Mouse (Mus musculus) urinary bladder, postnatal 25 days (tissue): ENCODE results near the gene Dusp28.

Source experiments
- DNase-seq: peaks from one replicate; pipeline ENCODE4 v3.0.0; 2022; ENCODE audit warnings: low spot score

Gene Dusp28

DNA sequence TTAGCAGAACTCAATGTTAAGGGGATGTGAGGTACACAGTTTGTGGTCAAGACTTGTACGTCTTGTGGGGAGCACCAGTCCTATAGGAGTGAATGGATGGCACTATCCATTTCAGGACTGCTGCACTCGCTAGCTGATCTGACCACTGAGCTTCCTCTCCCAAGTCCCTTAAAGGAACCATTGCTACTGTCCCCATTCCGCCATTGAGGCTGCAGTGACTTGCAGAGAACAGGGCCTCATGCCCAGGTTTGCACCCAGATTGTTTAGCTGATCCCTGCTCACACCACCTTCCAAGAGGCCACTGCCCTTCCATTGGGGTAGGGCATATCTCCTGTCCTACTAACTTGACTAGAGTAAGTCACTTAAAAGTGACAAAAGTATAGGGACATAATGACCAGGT, 1.9 kb downstream of the Dusp28 start:
- DNase-seq: no peak

DNA sequence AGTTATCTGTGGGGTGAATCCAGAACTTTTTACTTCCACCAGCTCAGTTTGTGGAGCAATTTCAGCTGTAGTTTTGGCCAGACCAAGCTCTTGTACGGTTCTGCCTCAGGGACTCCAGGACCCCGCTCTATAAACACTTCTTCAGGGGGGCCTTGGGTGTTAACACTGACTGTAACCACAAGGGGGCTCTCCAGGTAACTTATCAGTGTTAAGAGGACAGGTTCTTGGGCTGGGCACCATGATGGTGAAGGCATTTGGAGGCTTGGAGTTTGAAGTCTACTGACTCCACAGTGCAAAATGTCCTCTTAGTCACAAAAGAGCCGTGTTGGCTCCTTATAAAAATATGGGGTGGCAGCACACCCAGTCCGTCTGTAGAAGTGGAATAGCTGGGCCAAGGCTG, 2.3 kb downstream of the Dusp28 start:
- no peak for DNase-seq

DNA sequence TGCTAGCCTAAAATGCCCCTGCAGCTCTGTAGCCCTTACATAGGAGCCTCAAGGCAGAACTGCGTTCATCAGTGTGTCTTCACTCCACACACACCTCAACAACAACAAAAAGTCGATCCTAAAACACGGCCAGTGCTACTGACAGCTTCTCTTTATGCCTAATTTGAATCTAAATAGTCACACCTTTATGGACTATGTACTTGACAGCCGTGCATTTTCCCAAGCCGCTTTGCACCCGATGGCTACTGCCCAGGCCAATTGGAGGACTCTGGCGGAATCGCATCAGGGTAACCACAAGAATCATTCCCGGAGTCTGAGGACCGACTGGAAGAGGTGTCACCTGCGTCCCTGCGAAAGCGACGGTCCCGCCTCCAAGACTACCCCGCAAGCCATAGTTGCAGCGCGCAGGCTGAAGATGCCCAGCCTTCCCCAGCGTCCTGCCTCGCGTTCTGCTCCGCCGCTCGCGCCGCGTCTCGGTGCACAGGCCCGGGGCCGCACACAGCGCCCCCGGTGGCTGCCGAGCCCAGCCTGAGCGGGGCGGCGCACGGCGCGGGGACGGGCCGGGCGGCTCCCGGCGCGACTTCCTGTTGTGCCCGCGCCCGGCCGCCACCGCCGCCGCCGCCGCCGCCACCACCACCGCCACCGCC, 3.6 kb downstream of the Dusp28 start, which contains the start of gene Rnpepl1:
Gene Rnpepl1 (plus strand): TSS at position 545 of the 647 bp plus-strand sequence.
- peak; percentile 73 for DNase-seq

DNA sequence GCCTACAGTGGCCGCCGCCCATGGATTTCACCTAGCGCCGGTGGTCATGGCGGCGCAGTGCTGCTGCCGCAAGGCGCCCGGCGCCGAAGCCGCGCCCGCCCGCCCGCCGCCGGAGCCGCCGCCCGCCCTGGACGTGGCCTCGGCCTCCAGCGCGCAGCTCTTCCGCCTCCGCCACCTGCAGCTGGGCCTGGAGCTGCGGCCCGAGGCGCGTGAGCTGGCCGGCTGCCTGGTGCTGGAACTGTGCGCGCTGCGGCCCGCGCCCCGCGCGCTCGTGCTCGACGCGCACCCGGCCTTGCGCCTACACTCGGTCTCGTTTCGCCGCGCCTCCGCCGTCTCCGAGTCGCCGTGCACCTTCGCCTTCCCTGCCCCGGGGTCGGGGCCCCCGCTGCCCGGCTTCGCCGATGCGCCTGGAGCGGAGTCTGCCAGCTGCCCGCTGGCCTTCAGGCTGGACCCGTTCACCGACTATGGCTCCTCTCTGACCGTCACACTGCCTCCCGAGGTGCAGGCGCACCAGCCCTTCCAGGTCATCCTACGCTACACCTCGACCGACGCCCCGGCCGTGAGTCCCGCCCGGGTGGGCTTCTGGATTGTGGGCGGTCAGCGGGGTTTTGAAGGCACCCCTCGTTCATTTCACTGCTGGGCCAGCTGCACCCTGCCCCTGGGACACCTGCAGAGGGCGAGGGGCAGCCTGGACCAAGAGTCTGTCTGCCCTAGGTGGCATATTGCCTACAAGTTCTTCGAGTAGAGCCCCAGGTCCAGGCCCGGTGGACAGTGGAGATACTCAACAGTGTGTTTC, 4.3 kb downstream of the Dusp28 start:
- DNase-seq: peak; percentile 46

DNA sequence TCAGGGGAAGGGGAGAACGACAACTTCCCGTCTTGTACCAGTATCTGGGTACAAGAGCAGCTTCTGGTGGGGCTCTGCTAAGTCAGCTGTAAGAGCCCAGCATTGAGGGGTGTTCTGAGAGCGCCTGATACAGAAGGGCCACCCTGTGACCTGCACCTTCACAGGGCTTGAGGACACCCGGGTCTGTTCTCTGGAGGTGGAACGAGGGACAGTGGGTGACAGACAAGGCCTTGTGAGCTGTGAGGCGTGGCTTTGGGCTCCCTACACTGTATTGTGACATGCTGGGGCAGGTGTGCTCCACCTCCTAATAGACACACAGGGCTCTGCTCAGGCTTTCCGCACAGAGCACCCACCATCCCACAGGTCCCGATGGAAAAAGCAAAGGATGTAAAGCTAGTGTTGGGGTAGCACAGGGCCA, 4.9 kb downstream of the Dusp28 start:
- DNase-seq: no peak

DNA sequence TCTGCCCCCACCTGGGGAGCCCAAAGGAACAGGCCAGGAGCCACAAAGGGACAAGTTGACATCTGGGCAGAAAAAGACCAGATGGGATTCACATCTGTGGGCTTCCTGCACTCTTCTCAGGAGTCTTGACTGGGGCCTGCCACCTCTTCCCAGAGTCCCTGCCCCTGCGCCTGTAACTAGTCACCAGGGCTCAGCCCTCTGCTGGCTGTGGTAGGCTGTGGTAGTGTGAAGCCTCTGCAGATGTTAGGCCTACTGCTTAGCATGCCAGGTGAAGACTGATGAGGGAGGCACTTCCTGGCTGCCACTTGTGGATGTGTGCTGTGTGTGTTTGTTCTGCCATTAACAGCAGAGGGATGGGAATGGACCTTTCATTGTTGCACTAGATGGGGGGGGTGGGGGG, 5.5 kb downstream of the Dusp28 start:
- DNase-seq: no peak

DNA sequence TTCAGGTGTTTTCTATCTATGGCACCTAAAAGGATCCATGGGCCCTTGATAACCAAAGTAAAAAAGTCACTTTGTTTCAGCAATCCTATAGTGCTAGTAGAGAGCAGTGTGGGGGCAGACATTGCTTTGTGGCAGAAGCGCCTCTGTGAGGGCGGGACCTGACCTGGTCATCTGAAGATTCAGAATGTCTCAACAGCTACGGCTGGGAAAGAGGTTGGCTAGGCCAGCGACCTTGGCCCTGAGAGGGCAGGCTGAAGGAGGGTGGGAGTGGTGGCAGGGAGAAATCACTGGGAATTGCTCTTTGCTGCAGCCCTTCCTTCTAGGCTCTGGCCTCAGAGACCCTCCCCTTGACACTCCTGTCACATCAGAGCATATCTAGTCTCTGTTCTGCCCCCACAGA, 7.5 kb downstream of the Dusp28 start:
- no peak for DNase-seq

DNA sequence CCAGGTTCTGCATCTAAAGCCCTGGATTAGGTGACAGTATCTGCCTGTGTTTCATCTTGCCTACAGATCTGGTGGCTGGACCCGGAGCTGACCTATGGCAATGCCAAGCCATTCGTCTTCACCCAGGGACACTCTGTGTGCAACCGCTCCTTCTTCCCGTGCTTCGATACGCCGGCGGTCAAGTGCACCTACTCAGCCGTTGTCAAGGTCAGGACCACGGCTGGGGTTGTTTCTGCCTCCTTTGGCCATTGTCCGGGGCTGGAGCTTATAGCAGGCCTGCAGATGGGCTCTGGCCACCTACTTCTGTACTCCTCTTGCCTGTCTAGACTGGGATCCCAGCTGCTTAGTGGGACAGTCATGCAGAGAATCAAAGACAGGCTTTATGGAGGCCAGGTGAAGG, 8.2 kb downstream of the Dusp28 start:
- DNase-seq: no peak

DNA sequence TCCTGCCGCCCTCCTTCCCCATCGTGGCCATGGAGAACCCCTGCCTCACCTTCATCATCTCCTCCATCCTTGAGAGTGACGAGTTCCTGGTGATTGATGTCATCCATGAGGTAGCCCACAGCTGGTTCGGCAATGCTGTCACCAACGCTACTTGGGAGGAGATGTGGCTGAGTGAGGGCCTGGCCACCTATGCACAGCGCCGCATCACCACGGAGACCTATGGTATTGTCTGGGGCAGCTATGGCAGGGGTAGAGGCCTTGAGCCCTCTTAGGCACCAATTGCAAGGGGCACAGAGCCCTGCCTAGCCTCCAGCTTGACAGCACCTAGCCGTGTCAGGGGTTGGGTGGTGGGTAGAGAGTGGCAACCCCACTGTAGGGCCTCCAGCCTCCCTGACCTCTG, 9.9 kb downstream of the Dusp28 start:
- no peak for DNase-seq

DNA sequence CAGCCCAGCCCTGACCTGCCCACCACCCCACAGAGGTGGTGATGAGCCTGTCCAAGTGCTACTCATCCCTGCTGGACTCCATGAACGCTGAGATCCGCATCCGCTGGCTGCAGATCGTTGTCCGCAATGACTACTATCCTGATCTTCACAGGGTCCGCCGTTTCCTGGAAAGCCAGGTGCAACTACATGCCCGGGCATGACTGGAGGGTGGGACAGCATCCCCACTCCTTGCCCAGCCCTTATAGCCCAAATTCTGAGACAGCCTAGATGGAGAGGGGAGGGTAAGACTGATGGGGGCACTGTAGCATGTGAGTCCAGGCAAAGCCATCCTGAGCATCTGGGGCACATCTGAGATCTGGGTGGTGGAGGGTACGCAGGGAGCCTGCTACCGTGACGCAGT, 12.4 kb downstream of the Dusp28 start:
- DNase-seq: no peak

DNA sequence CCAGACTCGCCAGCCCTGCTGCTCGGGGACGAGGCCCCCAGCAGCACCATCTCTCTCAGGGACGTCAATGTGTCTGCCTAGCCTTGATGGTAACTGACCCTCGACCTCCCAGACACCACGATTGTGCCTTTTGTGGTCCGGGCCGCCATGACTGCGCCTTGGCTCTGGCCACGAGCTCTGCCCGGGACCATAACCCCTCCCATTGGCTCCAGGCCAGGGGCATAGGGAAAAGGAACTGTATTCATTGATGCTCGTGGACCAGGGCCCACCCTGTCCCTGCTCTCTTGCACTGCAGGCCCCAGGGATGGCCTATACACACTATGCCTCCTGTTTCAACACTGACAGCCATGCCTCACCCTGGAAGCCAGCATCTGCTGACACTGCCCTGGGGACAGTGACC, 13.0 kb downstream of the Dusp28 start:
- no peak for DNase-seq

DNA sequence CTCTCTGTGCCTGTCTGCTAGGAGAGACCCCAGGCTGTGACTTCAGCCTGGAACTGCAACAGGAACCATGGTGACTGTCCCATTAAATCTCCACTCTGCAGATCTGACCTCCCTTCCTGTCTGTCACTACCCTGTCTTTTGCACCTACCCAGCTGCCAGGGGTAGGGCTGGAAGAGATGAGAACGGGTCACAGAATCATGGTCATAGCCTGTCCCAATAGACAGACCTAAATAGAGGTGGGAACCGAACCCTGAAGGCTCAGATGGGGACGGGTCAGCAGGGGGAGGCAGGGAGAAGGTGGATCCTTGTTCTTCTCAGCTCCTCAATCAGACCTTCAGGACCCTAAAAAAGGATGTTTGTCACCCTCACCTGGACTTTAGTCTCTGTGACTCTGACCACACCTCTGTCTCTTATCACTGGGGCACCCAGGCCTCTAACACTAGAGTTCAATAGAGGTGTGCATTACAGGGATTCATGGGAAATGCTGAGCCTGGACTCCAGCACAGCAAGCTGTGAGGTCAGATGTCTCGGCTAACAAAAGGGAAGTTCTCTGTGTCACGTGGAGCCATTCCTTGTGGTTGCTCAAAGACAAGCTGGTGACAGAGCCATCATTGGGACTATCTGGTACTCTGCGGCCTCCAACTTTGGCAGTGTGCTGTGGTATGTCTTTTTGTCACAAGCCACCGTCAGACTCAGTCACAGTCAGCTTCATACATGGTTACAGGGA, 13.9 kb downstream of the Dusp28 start:
- DNase-seq: no peak

DNA sequence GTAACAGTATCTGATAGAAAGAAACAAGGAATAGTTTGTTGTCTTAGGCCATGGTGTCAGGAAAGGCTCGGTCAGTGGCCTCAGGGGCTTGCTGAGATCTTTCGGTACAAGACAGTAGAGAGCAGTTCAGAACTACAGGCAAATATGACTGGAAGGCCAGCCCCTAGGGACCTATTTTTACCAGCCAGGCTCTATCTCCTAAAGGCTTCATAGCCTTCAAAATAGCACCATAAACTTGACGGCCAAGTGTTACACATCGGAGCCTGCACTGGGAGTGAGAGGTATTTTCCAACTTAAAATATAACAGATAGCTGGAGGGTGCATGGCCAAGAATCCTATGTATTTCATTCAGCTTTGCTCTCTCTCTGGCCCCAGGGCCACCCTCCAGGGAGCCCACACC, 14.7 kb downstream of the Dusp28 start:
- no peak for DNase-seq

DNA sequence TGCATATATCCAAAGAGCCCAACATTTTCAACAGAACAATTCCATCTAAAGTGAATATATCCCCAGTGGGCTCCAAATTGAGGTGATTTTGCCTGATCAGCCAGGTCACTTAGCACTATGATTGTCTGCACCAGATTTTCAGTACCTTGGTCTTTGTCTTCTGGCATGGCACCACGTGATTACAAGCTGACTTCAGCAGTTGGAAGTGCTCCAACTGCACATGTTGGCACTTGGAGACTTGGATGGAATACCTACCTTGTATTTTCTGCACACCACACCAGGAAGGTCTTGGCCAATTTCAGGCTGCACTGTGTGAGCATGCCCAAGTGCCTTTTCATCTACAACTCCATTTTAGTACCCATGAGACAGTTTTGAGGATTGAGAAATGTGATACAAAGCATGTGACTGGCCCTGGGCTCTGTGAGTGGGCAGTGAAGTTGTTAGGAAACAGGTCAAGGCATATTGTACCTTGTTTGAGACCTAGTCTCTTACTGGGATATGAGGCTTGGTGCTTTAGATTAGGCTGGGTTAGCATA, 23.5 kb downstream of the Dusp28 start:
- DNase-seq: no peak

DNA sequence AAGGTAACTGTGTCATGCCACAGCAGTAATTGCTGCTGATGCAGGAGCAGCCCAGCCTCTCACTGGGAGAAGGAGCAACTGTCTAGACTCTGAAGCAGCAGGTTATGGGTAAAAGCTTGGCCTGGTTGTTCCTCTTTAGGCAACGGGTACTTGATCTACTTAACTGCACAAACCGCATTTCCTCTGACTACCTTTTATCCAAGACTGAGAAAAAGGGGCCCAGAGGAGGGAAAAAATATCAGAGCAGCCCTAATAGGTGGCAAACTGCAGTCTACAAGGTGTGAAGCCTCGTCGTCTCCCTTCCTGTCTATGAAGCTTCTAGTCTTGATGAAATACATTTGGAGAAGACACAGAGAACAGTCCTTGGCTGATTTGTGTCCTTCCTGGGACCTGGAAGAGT, 26.8 kb downstream of the Dusp28 start:
- no peak for DNase-seq

DNA sequence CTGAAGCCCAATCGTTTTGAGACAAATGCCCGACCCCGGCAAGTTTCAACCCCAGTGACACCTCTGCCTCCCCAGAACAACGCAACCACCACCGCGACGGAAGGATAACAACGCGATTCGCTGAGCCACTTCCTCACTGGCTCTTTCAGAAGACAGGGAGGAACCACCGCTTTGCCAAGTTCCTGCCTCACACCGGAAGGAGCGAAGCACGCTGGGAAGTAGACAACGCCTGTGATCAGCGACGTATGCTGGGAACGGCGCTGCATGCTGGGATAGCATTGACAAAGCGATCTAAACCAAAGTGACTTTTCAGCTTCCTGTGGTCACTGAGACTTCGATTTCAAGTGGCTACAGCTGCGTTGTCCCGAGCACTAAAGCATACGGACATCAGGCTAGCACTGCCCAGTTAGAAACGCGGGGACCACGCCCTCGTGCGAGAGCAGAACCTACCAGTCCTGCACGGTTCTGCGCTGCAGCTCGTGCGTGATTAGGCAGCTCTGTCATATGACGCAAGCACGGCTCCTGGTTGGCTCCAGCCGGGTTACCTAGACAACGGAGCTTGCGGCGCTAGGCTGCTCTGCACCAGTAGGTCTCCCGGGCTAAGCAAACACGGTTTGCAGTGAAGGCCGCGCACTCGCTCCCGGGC, 27.5 kb downstream of the Dusp28 start, which contains the start of gene Capn10:
Gene Capn10 (plus strand): TSS at position 195 of the 646 bp plus-strand sequence.
- DNase-seq: peak; percentile 79

DNA sequence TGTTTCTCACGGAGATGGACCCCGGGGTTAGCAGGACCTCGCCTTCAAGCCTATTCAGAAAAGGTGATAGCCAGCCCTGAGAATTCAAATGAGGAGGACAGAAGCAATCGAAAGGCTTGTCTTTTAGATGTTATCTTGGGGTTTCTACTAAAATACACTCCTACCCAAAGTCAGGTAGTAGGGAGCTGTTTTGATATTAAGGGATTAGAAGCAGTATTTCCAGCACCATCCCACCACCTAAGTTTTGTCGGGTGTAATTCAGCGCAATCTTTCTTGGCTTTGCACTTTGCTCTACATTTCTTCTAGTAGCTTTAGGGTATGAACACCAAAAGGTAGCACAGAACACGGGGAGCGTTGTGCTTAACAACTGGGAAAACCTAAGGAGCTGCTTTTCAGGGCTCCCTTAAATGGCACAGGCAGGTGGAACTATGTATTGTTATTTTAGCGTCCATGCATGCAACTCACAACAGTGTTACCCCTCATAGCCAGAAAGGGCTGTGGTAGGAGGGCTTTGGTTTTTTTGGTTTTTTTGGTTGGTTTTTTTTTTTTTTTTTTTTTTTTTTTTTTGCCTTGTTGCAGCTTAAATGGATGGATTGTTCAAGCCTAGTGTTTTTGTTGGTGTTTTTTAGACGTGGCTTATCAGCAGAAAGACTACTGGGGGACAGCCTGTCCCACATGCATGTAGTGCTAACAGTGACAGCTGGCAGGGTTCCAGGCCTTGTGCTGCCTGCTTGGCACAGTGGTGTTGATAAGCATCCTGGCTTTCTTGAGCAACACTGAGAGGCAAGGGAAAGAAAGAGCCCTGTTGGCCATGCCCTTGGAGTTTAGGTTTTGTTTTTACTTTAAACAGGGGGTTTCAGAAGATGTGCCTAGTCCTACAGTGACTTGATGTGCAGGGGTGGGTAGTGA, 28.5 kb downstream of the Dusp28 start:
- peak; percentile 39 for DNase-seq

DNA sequence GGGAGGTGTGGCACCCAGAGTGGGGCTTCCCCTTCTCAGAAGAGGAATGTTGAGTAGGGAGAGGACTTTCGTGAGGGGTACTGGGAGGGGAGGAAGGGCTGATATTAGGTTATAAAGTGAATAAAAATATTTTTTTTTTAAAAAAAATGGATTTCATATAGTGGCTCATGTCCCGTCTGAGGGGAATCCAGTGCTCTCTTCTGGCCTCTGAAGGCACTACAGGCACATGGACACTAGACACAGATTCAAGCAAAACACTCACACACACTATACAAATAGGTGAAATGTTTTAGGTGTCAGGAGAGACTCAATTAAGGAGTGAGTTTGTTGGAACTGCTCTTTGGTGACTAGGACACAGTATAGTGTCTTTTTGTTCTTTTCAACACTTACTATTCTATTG, 29.2 kb downstream of the Dusp28 start:
- DNase-seq: no peak

DNA sequence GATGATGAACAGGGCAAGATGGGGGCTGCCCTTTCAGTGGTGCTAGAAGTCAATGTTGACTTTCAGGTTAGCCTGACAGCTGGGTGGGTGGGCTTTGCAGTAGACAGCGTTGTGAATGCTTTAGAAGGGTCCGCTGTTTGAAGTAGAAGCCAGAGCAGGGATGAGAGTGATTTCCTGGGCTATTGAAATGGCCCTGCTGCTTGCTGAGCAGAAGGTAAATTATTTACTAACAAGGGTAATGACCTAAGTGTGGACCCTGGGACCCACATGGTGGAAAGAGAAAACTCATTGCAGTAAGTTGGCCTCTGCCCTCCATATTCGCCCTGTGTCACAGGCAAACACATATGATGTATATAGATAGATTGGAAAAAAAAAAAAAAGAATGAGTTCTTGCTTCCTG, 29.7 kb downstream of the Dusp28 start:
- no peak for DNase-seq

DNA sequence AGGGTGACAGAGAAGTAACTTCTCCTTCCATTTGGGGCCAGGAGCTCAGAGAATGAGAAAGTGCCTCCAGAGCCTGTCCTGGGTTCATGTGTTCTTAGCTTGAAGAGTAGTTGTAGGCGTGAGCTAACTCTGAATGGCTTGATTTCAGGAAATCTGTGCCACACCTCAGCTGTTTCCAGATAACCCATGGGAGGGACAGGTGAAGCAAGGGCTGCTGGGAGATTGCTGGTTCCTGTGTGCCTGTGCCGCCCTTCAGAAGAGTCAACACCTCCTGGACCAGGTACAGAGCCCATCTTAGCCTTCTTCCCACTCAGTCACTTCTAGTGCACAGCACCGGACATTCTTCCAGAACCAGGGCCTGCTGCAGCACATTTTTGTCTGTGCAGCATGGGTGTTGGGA, 31.0 kb downstream of the Dusp28 start:
- DNase-seq: no peak

DNA sequence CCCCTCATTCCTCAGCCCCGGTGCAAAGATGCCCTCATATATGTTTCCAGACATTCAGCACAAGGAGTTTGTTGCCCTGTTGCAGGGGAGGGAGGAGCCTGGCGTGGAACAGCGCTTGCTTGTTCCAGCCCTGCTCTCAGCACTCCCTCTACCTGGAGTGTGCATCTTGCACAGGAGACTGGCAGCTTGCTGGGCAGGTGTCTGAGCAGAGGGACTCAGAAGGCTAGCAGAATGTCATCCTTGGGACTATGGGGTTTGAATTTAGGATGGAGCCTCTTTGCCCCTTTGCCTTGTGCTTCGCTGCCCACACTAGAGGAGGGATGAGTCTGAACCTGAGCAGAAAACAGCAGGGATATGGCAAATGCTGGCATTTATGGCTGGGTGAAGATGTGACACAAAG, 33.0 kb downstream of the Dusp28 start:
- DNase-seq: no peak
